Mouse (Mus musculus): Measurements from ENCODE around the gene Slc40a1.

DNA sequence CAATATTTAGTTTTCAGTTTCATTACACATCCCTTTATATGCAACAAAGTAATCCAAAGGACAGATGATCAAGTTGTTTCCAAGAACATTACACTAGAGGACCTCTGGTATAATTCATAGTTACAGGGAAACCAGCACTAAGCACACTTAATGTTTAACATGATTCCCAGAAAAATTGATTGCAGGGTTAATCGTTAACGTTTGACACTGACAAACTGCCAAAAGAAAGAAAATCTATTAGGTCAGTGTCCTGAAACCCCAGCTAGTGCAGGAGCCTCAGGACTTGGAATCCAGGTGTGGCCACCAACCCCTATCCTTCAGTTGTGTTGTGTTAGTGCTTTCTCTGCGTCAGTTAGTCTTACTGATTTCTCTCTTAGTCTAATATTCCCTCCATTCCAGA is 5.6 kb downstream of the Slc40a1 start:
- no peak for TF ChIP-seq CTCF (IDR thresholded peaks at IDR 0.05; ENCODE audit: insufficient read depth, low read length)
- TF ChIP-seq POLR2A (IDR thresholded peaks at IDR 0.05; ENCODE audit: borderline replicate concordance, extremely low read depth, low read depth, low read length), result no peak

All from lung, adult 2 months (tissue).